Mouse (Mus musculus): ENCODE results near the gene Tgfbrap1. TPM values are rescaled to one million over a fixed set of nuclear protein-coding genes. Genes with fewer than 3 reads are reported as not detected.

Gene Tgfbrap1
- total RNA-seq, 2 experiments from 2014 or later: 42.6 to 44.5 TPM

DNA sequence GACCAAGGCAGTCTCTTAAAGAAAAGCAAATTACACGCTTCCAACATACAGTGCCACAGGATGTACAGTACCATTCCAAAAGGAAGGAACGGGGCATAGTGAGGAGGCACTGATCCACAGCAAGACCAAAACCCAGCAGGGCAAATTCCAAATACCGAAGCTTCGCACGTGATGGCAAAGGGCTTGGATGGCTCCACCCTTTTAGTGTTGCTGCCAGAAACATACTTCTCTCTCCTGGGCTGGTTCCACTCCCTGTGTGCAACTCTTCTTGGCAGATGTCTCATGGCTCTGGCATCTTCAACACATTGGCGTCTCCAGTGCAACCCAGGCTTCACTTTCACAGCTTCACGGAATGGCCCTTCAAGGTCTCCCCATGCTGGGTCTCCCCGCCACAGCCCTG is 19.0 kb upstream of the Tgfbrap1 start:
- intact Hi-C loops (cut with DNase I): no loop called here
- no peak for DNase-seq

DNA sequence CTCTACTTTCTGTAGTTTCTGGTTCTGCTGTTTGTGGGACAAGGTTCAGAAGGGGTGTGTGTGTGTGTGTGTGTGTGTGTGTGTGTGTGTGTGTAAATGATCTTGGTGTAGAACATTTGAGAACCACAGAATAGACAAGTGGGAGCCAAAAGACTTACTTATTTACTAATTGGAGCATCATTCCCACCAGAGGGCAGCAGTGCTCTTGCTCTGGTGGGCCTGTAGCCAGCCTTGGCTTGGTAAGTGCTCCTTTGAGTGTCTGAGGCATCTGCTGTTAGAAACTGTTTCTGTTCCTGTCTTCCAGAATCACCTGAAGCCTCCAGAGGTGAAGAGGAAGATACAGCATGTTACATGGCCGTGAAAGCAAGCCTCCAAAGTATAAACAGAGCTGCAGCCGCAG is 14.4 kb upstream of the Tgfbrap1 start:
- DNase-seq: peak; percentile 66
- intact Hi-C loops (cut with DNase I): no loop called here

DNA sequence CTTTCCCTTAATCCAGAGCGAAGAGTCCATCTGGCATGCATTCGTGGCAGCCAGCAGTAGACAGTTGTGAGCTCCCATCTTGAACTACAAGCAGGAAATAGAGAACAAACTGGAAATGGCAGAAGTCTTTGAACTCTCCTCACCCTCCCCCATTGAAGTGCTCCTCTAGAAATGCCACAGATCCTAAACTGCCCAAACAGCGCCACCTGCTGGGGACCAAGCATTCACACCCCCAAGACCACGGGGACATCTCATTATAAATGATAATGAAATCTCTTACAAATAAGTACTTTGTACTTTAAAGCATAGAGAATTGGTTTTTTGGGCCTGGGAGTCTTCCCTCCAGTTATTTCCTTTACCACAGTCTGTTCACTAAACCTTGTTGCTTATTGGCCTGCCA is 12.1 kb upstream of the Tgfbrap1 start:
- peak; percentile 51 for DNase-seq
- intact Hi-C loops (cut with DNase I): no loop called here

DNA sequence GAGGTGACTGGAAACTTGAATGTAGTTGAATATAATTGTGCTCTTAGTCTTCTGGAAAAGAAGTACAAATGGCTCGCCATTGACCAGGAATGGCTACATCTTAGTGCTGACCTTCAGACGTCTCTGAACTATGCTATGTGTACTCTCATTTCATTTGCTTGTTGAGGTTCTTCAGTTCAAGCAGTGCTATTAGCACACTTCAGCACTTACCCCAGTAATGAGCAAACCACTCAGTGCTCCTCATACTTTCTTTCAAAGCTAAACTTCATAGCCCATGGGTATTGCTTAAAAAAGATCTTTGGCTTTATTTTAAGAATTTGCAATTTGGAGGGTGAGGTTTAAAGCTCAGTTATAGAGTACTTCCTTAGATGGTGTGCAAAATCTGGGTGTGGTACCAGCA is 10.3 kb upstream of the Tgfbrap1 start:
- intact Hi-C loops (cut with DNase I): no loop called here
- DNase-seq: no peak

DNA sequence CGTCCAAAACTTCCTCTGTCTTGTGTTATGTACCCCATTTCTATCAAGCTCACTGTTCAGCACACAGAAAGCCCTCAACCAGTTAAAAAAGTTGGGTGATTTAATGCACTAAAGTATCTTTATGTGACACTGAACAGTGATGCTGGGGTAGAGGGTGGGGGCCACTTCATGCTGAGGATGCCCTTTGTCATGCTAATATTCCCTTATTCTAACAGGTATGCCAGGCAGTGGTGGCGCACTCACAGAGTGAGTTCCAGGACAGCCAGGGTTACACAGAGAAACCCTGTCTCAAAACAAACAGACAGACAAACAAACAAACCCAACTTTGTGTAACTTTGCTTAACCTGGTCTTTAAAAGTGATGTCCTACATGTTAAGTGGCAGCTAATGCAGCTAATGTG is 4.2 kb downstream of the Tgfbrap1 start:
- intact Hi-C loops (cut with DNase I): no loop called here
- DNase-seq: no peak

DNA sequence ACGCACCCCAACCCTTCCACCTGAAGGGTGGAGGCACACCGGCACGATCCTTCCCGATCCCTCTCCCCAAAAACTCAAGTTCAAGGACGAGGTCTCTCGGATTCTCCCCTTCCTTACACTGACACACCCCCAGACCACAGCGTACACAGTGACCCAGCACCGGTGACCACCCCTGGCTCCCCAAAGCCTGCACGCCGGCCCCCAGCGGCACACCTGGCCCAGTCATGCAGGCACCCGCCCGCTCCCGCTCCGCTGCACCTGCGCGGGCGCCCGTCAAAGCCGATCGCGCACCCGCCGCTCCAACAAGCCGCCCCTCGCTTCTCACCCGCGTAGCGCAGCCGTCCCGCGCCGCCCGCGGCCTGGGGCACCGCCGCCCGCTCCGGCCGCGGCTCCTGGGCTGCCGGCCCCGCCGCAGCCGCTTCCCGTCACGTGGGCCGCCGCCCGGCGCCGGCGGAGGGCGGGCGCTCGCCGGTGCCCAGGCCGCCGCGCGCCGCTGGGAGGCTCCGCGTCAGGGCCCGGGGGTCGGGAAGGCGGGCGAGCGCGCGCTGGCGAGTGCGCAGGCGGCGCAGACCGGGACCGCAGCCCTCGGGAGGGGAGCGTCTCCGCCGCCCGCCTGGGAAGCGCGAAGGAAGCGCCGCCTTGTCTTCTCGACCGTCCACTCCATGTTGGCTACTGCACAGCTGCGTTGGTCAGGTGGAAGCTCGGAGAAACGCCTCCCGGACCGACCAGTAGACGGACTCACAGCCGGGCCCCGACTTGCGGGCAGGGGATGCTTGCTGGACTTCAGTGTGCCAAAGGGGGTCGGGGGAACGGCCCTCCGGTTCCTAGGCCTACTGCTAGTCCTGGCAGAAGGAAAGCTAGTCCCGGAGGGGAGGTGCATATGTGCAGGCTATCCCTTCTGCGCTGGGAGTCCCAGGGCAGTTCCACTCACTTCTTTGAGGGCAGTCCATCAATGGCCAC is 6.1 kb downstream of the Tgfbrap1 start:
- intact Hi-C loops (cut with DNase I): no loop called here
- peak; percentile 62 for DNase-seq

DNA sequence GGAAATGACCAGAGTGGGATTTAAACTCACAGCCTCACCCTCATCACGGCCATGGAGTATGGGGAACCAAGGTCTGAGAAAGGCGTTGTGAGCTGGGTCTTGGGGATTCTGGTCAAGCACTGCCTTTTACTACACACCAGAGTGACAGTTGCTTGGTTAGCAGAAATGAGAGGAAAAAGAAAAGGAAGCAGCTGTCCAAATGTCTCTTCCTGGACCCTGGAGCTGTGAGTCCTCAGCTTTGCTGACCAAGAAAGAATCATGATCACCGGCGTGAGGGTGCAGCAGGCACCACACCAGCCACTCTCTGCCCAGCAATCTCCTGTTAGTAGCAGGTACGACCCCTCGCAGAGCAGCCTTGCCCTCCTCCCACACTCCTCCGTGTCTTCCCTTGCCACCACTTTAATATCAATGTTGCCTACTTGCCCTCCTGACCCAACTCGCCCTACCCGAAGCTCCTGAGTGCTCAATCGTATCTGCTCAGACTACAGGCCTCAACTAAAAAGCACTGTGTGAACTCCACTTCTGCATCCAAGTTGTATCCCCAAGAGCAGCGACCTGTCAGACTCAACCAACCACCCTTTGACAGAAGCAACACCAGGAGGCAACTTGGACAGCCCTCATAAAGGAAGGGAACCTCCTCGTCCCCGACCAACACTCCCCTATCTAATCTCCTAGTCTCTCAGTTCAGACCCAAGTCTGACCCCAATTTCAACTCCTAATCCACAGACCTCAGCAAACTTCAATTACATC is 7.0 kb downstream of the Tgfbrap1 start:
- no peak for DNase-seq
- intact Hi-C loops (cut with DNase I): no loop called here

DNA sequence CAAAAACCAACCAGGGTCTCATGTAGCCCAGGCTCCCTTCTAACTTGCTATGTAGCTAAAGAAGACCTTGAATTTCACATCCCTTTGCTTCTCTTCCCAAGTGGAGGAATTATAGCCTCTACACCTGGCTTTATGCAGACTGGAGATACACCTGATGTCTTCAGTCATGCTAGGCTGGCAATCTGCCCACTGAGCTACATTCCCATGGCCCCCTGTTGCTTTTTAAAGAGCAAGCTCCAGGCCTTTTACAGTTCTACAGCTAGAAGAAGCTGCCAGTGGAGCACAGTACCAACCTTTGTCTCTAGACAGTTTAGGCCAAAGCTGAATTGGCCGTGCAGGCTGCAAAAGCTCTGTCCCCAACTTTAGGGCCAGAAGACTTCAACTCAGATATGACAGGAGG is 8.0 kb downstream of the Tgfbrap1 start:
- intact Hi-C loops (cut with DNase I): no loop called here
- no peak for DNase-seq

DNA sequence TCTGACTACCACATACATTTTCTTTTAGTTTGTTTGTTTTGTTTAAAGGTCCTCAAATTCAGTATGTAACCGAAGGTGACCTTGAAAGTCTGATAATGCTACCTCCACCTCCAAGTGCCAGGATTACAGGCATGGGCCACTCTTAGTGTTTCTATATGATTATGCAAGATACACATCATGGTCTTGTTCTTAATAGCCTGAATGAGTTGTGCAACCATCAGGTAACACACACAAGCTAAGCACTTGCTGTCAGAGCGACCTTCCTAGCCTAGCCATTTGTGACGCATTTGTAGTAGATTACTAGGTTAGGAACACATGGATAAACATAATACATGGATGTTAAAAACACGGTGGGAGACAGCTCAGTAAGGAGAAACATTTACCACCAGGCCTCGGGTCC is 15.5 kb downstream of the Tgfbrap1 start:
- intact Hi-C loops (cut with DNase I): no loop called here
- no peak for DNase-seq

DNA sequence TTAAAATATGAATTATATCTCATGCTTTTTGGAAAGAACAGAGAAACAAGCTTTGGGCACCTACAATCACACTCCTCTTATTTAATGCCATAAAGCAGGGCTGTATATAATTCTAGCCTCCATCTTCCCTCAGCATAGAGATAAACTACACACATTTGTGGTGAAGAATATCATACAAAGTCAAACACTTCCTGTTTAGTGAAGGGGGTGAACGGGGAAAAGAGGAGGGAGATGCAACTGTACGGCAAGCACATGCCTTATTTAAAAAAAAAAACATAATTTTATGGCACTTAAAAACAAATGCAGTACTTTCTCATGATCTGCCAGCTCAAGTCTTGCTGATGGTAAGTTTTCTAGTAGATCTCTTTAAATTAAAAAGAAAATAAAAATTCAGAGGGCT is 20.3 kb downstream of the Tgfbrap1 start:
- intact Hi-C loops (cut with DNase I): no loop called here

DNA sequence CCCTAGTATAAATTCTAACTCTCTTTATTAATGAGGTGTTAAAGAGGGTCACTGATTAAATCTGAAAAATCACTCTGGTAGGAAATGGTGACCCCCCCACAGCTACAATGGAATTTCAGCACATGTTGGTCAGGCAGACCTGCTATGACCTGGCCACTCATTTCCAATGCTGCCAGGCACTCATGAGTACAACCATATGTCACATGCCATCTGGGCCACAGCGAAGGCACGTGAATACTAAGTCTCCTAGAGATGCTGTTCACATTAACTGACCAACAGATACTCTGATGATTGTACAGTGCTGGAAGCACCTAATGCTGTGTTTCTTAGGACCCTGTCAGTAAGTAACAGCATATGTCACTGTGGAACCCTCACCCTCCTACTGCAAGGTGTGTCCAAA is 23.6 kb downstream of the Tgfbrap1 start:
- DNase-seq: no peak
- intact Hi-C loops (cut with DNase I): no loop called here

More for the DNA sequence above, 20.3 kb downstream of the Tgfbrap1 start:
- DNase-seq: no peak

DNA sequence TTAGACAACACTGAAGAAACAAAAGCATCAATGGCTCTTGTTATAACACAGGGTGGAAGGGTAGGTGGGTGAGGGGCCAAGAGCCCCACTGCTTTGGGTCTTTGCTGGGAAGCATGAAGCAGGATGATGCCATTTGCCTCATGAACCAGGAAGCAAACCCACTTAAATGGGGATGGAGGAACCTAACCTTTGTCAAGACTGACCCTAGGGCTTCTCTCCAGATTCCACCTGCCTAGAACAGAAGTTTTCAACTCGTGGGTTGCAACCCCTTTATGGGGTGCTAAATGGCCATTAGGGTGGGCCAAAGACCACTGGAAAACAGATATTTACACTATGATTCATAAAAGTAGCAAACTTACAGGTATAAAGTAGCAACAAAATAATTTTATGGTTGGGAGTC is 25.9 kb downstream of the Tgfbrap1 start:
- DNase-seq: no peak
- intact Hi-C loops (cut with DNase I): no loop called here

DNA sequence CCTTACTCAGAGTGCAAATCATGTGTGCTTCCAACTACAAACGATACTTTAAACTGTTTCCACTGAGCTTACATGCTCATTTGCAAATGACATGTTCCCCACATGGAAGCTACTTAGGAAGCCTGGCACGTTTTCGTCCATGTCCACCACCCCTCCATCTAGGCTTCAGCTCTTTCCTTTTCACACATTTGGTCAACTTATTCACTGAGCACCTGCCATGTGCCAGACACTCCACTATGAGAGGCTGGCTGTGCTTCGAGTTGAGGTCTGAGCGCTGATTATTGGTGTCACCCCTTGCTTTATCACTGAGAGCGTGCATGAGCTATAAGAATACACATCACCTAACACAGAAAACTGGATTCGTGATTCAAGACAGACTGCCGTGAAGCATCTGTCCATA is 26.4 kb downstream of the Tgfbrap1 start:
- no peak for DNase-seq
- intact Hi-C loops (cut with DNase I): no loop called here

DNA sequence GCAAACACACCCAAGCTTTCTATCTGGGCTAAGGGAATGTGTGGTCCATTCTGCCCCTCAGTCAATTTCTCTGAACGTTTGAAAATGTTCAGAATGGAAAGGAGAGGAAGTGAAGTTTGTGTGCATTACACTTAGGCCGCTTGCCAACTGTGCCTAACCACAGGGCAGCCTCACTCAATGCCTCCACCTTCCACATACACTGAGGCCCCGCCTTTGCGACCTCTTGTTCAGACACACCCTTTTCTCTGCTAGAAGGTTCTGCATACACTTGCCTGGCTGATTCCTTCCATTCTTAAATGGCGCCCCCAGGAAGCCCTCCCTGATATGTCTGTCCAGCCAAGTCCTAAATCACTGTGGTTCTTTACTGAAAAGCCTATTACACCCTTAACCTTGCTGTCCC is 27.7 kb downstream of the Tgfbrap1 start:
- no peak for DNase-seq
- intact Hi-C loops (cut with DNase I): no loop called here

DNA sequence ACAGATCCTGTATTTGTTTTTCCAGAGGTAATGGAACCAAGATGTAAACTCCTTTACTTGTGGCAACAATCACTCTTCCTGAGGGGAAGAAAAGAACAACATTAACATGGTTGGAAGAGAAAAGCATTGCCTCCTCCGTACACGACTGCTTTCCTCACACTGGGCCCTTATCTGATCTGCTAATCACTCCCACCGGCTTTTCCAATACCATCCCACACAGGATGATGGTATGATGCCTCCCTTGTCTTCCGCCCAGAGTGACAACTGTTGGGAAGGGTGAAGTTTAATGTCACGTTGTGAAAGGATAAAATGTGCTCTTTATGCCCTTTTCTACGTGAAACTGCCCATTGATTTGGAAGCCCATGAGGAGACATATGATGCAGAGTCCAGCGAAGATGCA is 30.9 kb downstream of the Tgfbrap1 start:
- no peak for DNase-seq
- intact Hi-C loops (cut with DNase I): no loop called here

DNA sequence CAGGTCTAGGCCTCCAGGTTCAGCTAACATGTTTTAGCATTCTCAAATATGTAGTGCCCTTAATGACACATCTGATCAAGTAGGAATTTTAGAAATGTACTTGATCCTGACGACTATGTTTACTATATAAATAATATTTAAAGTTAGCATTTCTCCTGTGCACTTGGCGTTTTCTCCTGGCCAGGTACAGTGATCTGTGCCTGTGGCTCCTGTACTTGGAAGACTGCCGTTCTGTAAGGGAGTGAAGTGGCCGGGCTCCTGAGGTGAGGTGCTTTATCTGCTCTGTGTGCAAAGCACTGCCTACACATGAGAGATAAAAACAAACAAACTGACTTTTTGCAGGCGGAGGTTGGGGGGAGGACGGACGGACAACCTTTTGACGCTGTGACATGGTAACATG is 31.9 kb downstream of the Tgfbrap1 start:
- DNase-seq: no peak
- intact Hi-C loops (cut with DNase I): no loop called here

DNA sequence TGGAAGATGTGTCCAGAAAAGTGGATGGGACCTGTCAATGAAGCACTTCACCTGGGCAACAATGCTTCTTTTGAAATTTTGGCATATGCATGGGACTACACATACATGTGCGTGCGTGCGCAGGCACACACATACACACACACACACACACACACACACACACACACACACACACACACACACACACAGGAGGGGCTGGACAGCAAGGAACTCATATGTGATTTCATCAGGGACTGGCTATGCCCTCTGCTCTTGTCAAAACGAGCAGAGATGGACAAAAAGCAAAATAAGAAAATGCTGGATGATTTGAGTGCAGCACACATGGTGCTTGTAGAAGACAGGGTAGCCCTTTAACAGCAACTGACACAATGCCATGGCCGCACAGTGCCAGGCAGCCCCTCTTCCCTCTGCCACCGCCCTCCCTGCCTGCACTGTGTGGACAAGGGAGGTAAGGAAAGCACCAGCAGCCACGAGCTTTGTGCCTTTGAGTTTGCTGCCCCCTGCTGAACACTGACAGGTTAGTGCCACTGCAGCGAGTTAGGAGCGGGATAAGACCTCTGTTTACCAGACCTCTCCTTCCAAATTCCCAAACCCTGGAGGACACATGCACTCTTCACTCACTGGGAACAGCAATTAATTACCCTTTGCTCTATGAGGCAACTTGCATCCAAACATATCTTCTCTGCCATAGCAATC is 32.7 kb downstream of the Tgfbrap1 start:
- intact Hi-C loops (cut with DNase I): no loop called here
- peak; percentile 84 for DNase-seq

DNA sequence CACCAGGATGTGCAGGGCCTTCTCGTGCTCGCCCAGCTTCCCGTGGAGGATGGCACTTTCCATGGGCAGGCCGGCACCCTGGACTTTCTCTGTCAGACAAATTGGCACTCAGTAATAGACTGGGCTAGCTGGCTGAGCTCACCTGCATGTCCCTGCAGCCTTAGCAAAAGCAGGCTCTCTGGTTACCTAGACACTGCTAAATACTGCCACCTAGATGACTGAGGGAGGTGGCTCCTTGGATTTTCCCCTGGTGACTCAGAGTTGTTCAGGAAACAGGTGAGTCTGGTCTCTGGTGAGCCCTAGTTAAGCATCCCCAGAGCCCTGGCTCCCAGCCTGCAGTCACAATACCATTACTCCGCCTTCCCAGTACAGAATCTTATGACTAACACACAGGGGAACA is 46.5 kb downstream of the Tgfbrap1 start:
- no peak for DNase-seq

DNA sequence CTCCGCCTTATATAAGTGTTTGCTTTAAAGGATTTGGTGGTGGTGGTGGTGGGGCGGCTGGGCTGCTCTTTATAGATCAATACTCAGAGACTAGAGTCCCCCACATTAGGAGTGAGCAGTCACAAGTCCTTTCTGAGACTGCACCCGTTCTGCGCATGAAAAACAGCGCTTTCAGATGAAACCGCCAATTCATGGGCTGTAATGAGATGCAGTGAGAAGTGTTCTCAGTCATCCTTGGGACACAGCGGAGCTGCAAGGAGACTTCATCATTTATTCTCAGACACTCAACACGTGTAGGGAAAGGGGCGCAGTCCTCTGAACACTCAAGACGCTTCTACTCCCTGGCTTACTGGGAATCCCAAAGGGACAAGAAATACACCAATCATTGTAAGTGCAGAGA is 50.6 kb downstream of the Tgfbrap1 start:
- no peak for DNase-seq
- intact Hi-C loops (cut with DNase I): loop anchor here (5.0 to 10.0 kb wide), 2 partner anchors 146 to 343 kb away; no protein-coding TSS in a partner anchor

More for the DNA sequence above, 46.5 kb downstream of the Tgfbrap1 start:
- intact Hi-C loops (cut with DNase I): no loop called here

DNA sequence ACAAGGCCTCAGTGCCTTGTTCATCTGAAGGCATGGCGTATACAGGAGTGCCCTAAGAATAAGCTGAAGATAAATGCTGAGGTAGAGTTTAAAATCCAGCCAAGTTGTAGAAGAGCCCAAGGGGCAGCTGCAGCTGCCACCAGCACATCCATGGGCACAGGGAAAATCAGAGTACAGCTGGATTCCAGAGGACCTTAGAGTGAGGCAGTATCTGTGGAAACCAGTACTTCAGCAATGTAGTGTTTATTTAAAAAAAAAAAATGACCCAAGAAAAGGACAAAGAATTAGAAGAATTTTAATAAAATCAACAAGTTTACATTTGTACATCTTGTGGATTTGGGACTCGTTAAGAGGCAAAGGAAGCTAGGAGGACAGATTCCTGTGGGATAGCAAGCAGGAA is 51.4 kb downstream of the Tgfbrap1 start:
- intact Hi-C loops (cut with DNase I): loop anchor here (5.0 to 10.0 kb wide), 2 partner anchors 145 to 342 kb away; no protein-coding TSS in a partner anchor
- no peak for DNase-seq
